In genomic region chr4:156185950-156186850, GRCm38 (mm10) we compare ENCODE assay signal across 8 mouse cellular contexts. TPM values are rescaled to one million over a fixed set of nuclear protein-coding genes. Genes with fewer than 3 reads are reported as not detected.
A peak's percentile ranks its signal among the peaks of the same experiment; 100 is the strongest.
DNase-seq lines count a peak whose midpoint lies in the region; ATAC-seq and TF ChIP-seq lines count a peak whose summit lies in the region.

No protein-coding gene starts in this region.

- no peak overlapping the region for H3K27ac ChIP-seq in lung, postnatal 0 days (ENCODE audit: low read length)
- peak overlapping the region; percentile 90 for H3K27ac ChIP-seq in hindbrain, embryonic 16.5 days (ENCODE audit: low read depth, low read length)
- no peak overlapping the region; the same call in 1 of the 2 replicates for H3K27ac ChIP-seq in liver, embryonic 16.5 days (ENCODE audit: low read length)
- H3K27ac ChIP-seq in thymus, adult 2 months (ENCODE audit: control insufficient read depth, insufficient read depth, low read length) = no peak overlapping the region

- no peak for ATAC-seq in lung, postnatal 0 days
- ATAC-seq in hindbrain, embryonic 16.5 days = peak; percentile 47
- ATAC-seq in liver, embryonic 16.5 days (ENCODE audit: low read depth) = no peak

- no peak; the same call in 1 of the 2 replicates for TF ChIP-seq CTCF in lung, postnatal 0 days (IDR thresholded peaks at IDR 0.05)
- no peak for TF ChIP-seq CTCF in lung, adult 2 months (IDR thresholded peaks at IDR 0.05; ENCODE audit: insufficient read depth, low read length)
- no peak for TF ChIP-seq CTCF in thymus, adult 2 months (IDR thresholded peaks at IDR 0.05; ENCODE audit: borderline replicate concordance, control insufficient read depth, extremely low read depth, insufficient read depth, low read length, poor library complexity)

- no peak for TF ChIP-seq POLR2A in lung, adult 2 months (IDR thresholded peaks at IDR 0.05; ENCODE audit: borderline replicate concordance, extremely low read depth, low read depth, low read length)
- no peak for TF ChIP-seq POLR2A in thymus, adult 2 months (IDR thresholded peaks at IDR 0.05; ENCODE audit: control insufficient read depth, extremely low read depth, insufficient read depth, low read length, poor library complexity)

- H3K4me2 ChIP-seq in lung, postnatal 0 days (replicated peaks; ENCODE audit: low read depth, low read length) = 0 out of 2 replicates have a peak overlapping the region, but pooled peaks have one; percentile 14
- H3K4me2 ChIP-seq in hindbrain, embryonic 16.5 days (ENCODE audit: low read length) = peak overlapping the region; percentile 71
- peak overlapping the region; percentile 51 for H3K4me2 ChIP-seq in liver, embryonic 16.5 days (ENCODE audit: low read depth, low read length)

- no peaks in the 10 kb centered on the region for H3K36me3 ChIP-seq in lung, postnatal 0 days (ENCODE audit: insufficient read depth, low read length)
- peaks cover 3% of the 10 kb centered on the region; the same call in 1 of the 2 replicates for H3K36me3 ChIP-seq in hindbrain, embryonic 16.5 days (ENCODE audit: control insufficient read depth, insufficient read depth, low read length)
- H3K36me3 ChIP-seq in liver, embryonic 16.5 days (ENCODE audit: control insufficient read depth, insufficient read depth) = no peaks in the 10 kb centered on the region
- no peaks in the 10 kb centered on the region for H3K36me3 ChIP-seq in thymus, adult 2 months (ENCODE audit: control insufficient read depth, insufficient read depth, low read length)

- no peak overlapping the region for H3K4me3 ChIP-seq in lung, postnatal 0 days (ENCODE audit: low read depth, low read length)
- H3K4me3 ChIP-seq in lung, adult 2 months (replicated peaks; ENCODE audit: extremely low read depth, low read depth, low read length) = no peak overlapping the region
- peak overlapping the region; percentile 50 for H3K4me3 ChIP-seq in hindbrain, embryonic 16.5 days (ENCODE audit: low read length)
- peak overlapping the region; percentile 35 for H3K4me3 ChIP-seq in liver, embryonic 16.5 days (ENCODE audit: low read depth, low read length)
- H3K4me3 ChIP-seq in thymus, adult 2 months (ENCODE audit: control insufficient read depth, insufficient read depth, low read length) = no peak overlapping the region

- H3K9me3 ChIP-seq in lung, postnatal 0 days (ENCODE audit: low read length) = no peaks in the 10 kb centered on the region
- no peaks in the 10 kb centered on the region for H3K9me3 ChIP-seq in hindbrain, embryonic 16.5 days (ENCODE audit: control insufficient read depth, low read length)
- H3K9me3 ChIP-seq in liver, embryonic 16.5 days (replicated peaks; ENCODE audit: control insufficient read depth, low read length) = no peaks in the 10 kb centered on the region

- peaks cover 13% of the 10 kb centered on the region for H3K4me1 ChIP-seq in lung, postnatal 0 days (ENCODE audit: insufficient read depth, low read depth, low read length)
- H3K4me1 ChIP-seq in lung, adult 2 months (ENCODE audit: control insufficient read depth, insufficient read depth, low read length) = peaks cover 17% of the 10 kb centered on the region
- H3K4me1 ChIP-seq in hindbrain, embryonic 16.5 days (ENCODE audit: control insufficient read depth, insufficient read depth, low read depth, low read length) = peaks cover 80% of the 10 kb centered on the region
- peaks cover 37% of the 10 kb centered on the region for H3K4me1 ChIP-seq in liver, embryonic 16.5 days (ENCODE audit: control insufficient read depth, low read depth, low read length)
- no peaks in the 10 kb centered on the region for H3K4me1 ChIP-seq in thymus, adult 2 months (replicated peaks; ENCODE audit: control insufficient read depth, insufficient read depth, low read length)

- WGBS in lung, postnatal 0 days = 30% methylated on average over 27 of the region's 31 CpGs
- 40% methylated on average over 31 of the region's 31 CpGs for WGBS in lung, adult 2 months
- WGBS in hindbrain, embryonic 16.5 days = 1% methylated on average over 31 of the region's 31 CpGs
- 14% methylated on average over 31 of the region's 31 CpGs for WGBS in liver, embryonic 16.5 days (ENCODE audit: insufficient replicate concordance)
- 36% methylated on average over 31 of the region's 31 CpGs for WGBS in thymus, adult 2 months

- H3K9ac ChIP-seq in lung, postnatal 0 days (replicated peaks; ENCODE audit: low read depth) = no peak overlapping the region
- H3K9ac ChIP-seq in hindbrain, embryonic 16.5 days (ENCODE audit: low read depth, low read length) = peak overlapping the region; percentile 83
- H3K9ac ChIP-seq in liver, embryonic 16.5 days (ENCODE audit: low read depth, low read length) = peak overlapping the region; percentile 45

- TF ChIP-seq EP300 in lung, postnatal 0 days (IDR thresholded peaks at IDR 0.05) = no peak

- no peaks in the 10 kb centered on the region for H3K27me3 ChIP-seq in lung, postnatal 0 days (replicated peaks; ENCODE audit: insufficient read depth, low read length)
- H3K27me3 ChIP-seq in hindbrain, embryonic 16.5 days (replicated peaks; ENCODE audit: control insufficient read depth, insufficient read depth, low read length) = no peaks in the 10 kb centered on the region
- H3K27me3 ChIP-seq in liver, embryonic 16.5 days (ENCODE audit: control insufficient read depth, insufficient read depth, low read depth, low read length) = no peaks in the 10 kb centered on the region
- no peaks in the 10 kb centered on the region; the same call in 1 of the 2 replicates for H3K27me3 ChIP-seq in thymus, adult 2 months (ENCODE audit: control insufficient read depth, insufficient read depth, low read length)

- peak; percentile 21 for DNase-seq in adrenal gland, postnatal 25 days
- DNase-seq in adrenal gland, adult 2 months = no peak
- no peak for DNase-seq in lung, postnatal 0 days (ENCODE audit: low spot score)
- DNase-seq in lung, adult 2 months = no peak
- DNase-seq in right cerebral cortex, postnatal 10 days (ENCODE audit: low spot score in 2 of 2) = peak; percentile 74 to 75
- DNase-seq in thymus, adult 2 months = no peak

RNA-seq across cellular contexts. Expression of gene Agrn, which starts 11.1 kb away (rescaled TPM):
- total RNA-seq in adrenal gland, postnatal 25 days (2021) = 33.7 and 46.7 TPM in 2 replicates
- total RNA-seq in adrenal gland, adult 2 months (2021) = 10 to 100 TPM; 23.2 to 34.1 TPM
- 39.3 and 46.4 TPM in 2 replicates for polyA plus RNA-seq in adrenal gland, adult 2 months (2012; rRNA removed)
- polyA plus RNA-seq in lung, postnatal 0 days (2015; fragmentation: Nextera tagmentation; extraction: Ambion mirVana) = 70.1 and 85.7 TPM in 2 replicates
- 190 and 214 TPM in 2 replicates for polyA plus RNA-seq in lung, adult 2 months (2012; rRNA removed)
- 94.4 and 118 TPM in 2 replicates for polyA plus RNA-seq in hindbrain, embryonic 16.5 days (2015; fragmentation: Nextera tagmentation; extraction: Ambion mirVana)
- polyA plus RNA-seq in liver, embryonic 16.5 days (2015; fragmentation: Nextera tagmentation; extraction: Ambion mirVana) = 6.7 and 7.7 TPM in 2 replicates
- 40.3 and 48.7 TPM in 2 replicates for polyA plus RNA-seq in thymus, adult 2 months (2012; rRNA removed)

RNA-seq across cellular contexts. Expression of gene Isg15, which starts 14.4 kb away (rescaled TPM):
- 1.8 and 7.2 TPM in 2 replicates for total RNA-seq in adrenal gland, postnatal 25 days (2021)
- 1 to 10 TPM; 4.3 to 5.4 TPM for total RNA-seq in adrenal gland, adult 2 months (2021)
- polyA plus RNA-seq in adrenal gland, adult 2 months (2012; rRNA removed) = 9.1 and 12.1 TPM in 2 replicates
- polyA plus RNA-seq in lung, postnatal 0 days (2015; fragmentation: Nextera tagmentation; extraction: Ambion mirVana) = 11.8 and 13.8 TPM in 2 replicates
- polyA plus RNA-seq in lung, adult 2 months (2012; rRNA removed) = 8.1 and 12.2 TPM in 2 replicates
- polyA plus RNA-seq in hindbrain, embryonic 16.5 days (2015; fragmentation: Nextera tagmentation; extraction: Ambion mirVana) = 1.4 and 1.8 TPM in 2 replicates
- 6.1 and 6.9 TPM in 2 replicates for polyA plus RNA-seq in liver, embryonic 16.5 days (2015; fragmentation: Nextera tagmentation; extraction: Ambion mirVana)
- 40.6 and 51.1 TPM in 2 replicates for polyA plus RNA-seq in thymus, adult 2 months (2012; rRNA removed)

RNA-seq across cellular contexts. Expression of gene AW011738, which starts 16.9 kb away (rescaled TPM):
- total RNA-seq in adrenal gland, postnatal 25 days (2021) = 3.5 and 3.7 TPM in 2 replicates
- 1 to 10 TPM; 2.7 to 7.2 TPM for total RNA-seq in adrenal gland, adult 2 months (2021)
- 1.7 and 2.6 TPM in 2 replicates for polyA plus RNA-seq in adrenal gland, adult 2 months (2012; rRNA removed)
- 4.0 and 5.1 TPM in 2 replicates for polyA plus RNA-seq in lung, postnatal 0 days (2015; fragmentation: Nextera tagmentation; extraction: Ambion mirVana)
- 4.6 and 5.1 TPM in 2 replicates for polyA plus RNA-seq in lung, adult 2 months (2012; rRNA removed)
- 3.7 and 5.3 TPM in 2 replicates for polyA plus RNA-seq in hindbrain, embryonic 16.5 days (2015; fragmentation: Nextera tagmentation; extraction: Ambion mirVana)
- polyA plus RNA-seq in liver, embryonic 16.5 days (2015; fragmentation: Nextera tagmentation; extraction: Ambion mirVana) = 1.0 and 1.2 TPM in 2 replicates
- 10.0 and 10.8 TPM in 2 replicates for polyA plus RNA-seq in thymus, adult 2 months (2012; rRNA removed)

RNA-seq across cellular contexts. Expression of gene Perm1, which starts 29.5 kb away (rescaled TPM):
- 3.3 and 4.1 TPM in 2 replicates for total RNA-seq in adrenal gland, postnatal 25 days (2021)
- total RNA-seq in adrenal gland, adult 2 months (2021) = 10 to 100 TPM in 1 of 2 experiments, 1 to 10 TPM in 1; 3.9 to 10.2 TPM
- 2.4 and 2.6 TPM in 2 replicates for polyA plus RNA-seq in adrenal gland, adult 2 months (2012; rRNA removed)
- polyA plus RNA-seq in lung, postnatal 0 days (2015; fragmentation: Nextera tagmentation; extraction: Ambion mirVana) = 0.46 and 0.56 TPM in 2 replicates
- polyA plus RNA-seq in lung, adult 2 months (2012; rRNA removed) = 2.0 and 6.0 TPM in 2 replicates
- polyA plus RNA-seq in hindbrain, embryonic 16.5 days (2015; fragmentation: Nextera tagmentation; extraction: Ambion mirVana) = 2.2 and 2.4 TPM in 2 replicates
- polyA plus RNA-seq in liver, embryonic 16.5 days (2015; fragmentation: Nextera tagmentation; extraction: Ambion mirVana) = 0.14 and 0.40 TPM in 2 replicates
- 2.0 and 9.5 TPM in 2 replicates for polyA plus RNA-seq in thymus, adult 2 months (2012; rRNA removed)

RNA-seq across cellular contexts. Expression of gene Plekhn1, which starts 48.5 kb away (rescaled TPM):
- total RNA-seq in adrenal gland, postnatal 25 days (2021) = 24.1 and 29.6 TPM in 2 replicates
- 10 to 100 TPM; 18.7 to 23.9 TPM for total RNA-seq in adrenal gland, adult 2 months (2021)
- 62.2 and 69.6 TPM in 2 replicates for polyA plus RNA-seq in adrenal gland, adult 2 months (2012; rRNA removed)
- 11.2 and 12.7 TPM in 2 replicates for polyA plus RNA-seq in lung, postnatal 0 days (2015; fragmentation: Nextera tagmentation; extraction: Ambion mirVana)
- polyA plus RNA-seq in lung, adult 2 months (2012; rRNA removed) = 61.9 and 78.1 TPM in 2 replicates
- 26.2 and 29.2 TPM in 2 replicates for polyA plus RNA-seq in hindbrain, embryonic 16.5 days (2015; fragmentation: Nextera tagmentation; extraction: Ambion mirVana)
- polyA plus RNA-seq in liver, embryonic 16.5 days (2015; fragmentation: Nextera tagmentation; extraction: Ambion mirVana) = 3.8 and 4.1 TPM in 2 replicates
- polyA plus RNA-seq in thymus, adult 2 months (2012; rRNA removed) = 141 and 145 TPM in 2 replicates

Comparison
In these comparisons a context has a peak if more than half of its experiments do, and no peak if none do; other contexts are left out.
1. DNase-seq: peak in adrenal gland, postnatal 25 days (single experiment) and right cerebral cortex, postnatal 10 days (2 of 2); none in adrenal gland, adult 2 months (single experiment), lung, postnatal 0 days (single experiment), lung, adult 2 months (single experiment) and thymus, adult 2 months (single experiment).
2. H3K4me2 ChIP-seq: peak in every context shown above with its lines; median percentile 71 in hindbrain, embryonic 16.5 days; 51 in liver, embryonic 16.5 days; 14 in lung, postnatal 0 days.
3. H3K4me3 ChIP-seq: peak in hindbrain, embryonic 16.5 days (single experiment) and liver, embryonic 16.5 days (single experiment); none in lung, postnatal 0 days (single experiment), lung, adult 2 months (single experiment) and thymus, adult 2 months (single experiment).